13 mouse cellular contexts compared by ENCODE assay signal in genomic region chr3:89384331-89385076, GRCm38 (mm10). TPM values are rescaled to one million over a fixed set of nuclear protein-coding genes. Genes with fewer than 3 reads are reported as not detected.
DNase-seq lines count a peak whose midpoint lies in the region; ATAC-seq and TF ChIP-seq lines count a peak whose summit lies in the region.
"Had no signal": no experiment of that assay in that cellular context is flagged by ENCODE, and none has a peak within 500 bp of the region (broad histone marks: within the 10 kb centered on the region; RNA-seq: fewer than 3 reads in every experiment).

No protein-coding gene starts in this region.

- no peak for TF ChIP-seq CTCF in spleen, adult 2 months (IDR thresholded peaks at IDR 0.05; ENCODE audit: extremely low read depth, insufficient read depth, insufficient read length, insufficient replicate concordance)

- H3K4me3 ChIP-seq in hindbrain, embryonic 12.5 days, result no peak overlapping the region
- H3K4me3 ChIP-seq in hindbrain, embryonic 16.5 days (ENCODE audit: low read length), result no peak overlapping the region
- peak overlapping the region; percentile 49; the same call in 1 of the 2 replicates for H3K4me3 ChIP-seq in spleen, adult 2 months (ENCODE audit: extremely low read depth, insufficient read depth, insufficient read length)
- no peak overlapping the region for H3K4me3 ChIP-seq in intestine, embryonic 16.5 days (ENCODE audit: low read length)
- no peak overlapping the region for H3K4me3 ChIP-seq in forebrain, embryonic 11.5 days (ENCODE audit: low read depth, low read length)
- H3K4me3 ChIP-seq: heart, embryonic 15.5 days; limb, embryonic 13.5 days; neural tube, embryonic 13.5 days had no signal

- no peak overlapping the region for H3K27ac ChIP-seq in hindbrain, embryonic 12.5 days
- H3K27ac ChIP-seq in hindbrain, embryonic 16.5 days (ENCODE audit: low read depth, low read length), result no peak overlapping the region
- peak overlapping the region; percentile 69; the same call in 1 of the 2 replicates for H3K27ac ChIP-seq in spleen, adult 2 months (ENCODE audit: insufficient read depth, low read length)
- H3K27ac ChIP-seq in intestine, embryonic 16.5 days (ENCODE audit: low read length), result no peak overlapping the region; the same call in 1 of the 2 replicates
- H3K27ac ChIP-seq in forebrain, embryonic 11.5 days (ENCODE audit: low read depth, low read length), result no peak overlapping the region
- H3K27ac ChIP-seq: heart, embryonic 15.5 days; limb, embryonic 13.5 days; neural tube, embryonic 13.5 days had no signal

- no peak for DNase-seq in spleen, adult 2 months (ENCODE audit: low read depth in 1 of 2, low spot score in 2 of 2)
- no peak for DNase-seq in spleen, postnatal 36 days (ENCODE audit: low spot score in 2 of 2)
- DNase-seq in urinary bladder, postnatal 14 days (ENCODE audit: low spot score), result peak; percentile 76
- no peak for DNase-seq in forebrain, embryonic 11.5 days (ENCODE audit: low spot score)
- DNase-seq in layer of hippocampus, postnatal 10 days (ENCODE audit: low spot score in 2 of 2), result no peak
- DNase-seq: adrenal gland, adult 8-10 months; kidney, postnatal 4 days had no signal

- no peaks in the 10 kb centered on the region for H3K27me3 ChIP-seq in hindbrain, embryonic 12.5 days
- H3K27me3 ChIP-seq in hindbrain, embryonic 16.5 days (replicated peaks; ENCODE audit: control insufficient read depth, insufficient read depth, low read length), result no peaks in the 10 kb centered on the region
- no peaks in the 10 kb centered on the region for H3K27me3 ChIP-seq in spleen, adult 2 months (ENCODE audit: control insufficient read depth, insufficient read depth, low read length)
- no peaks in the 10 kb centered on the region for H3K27me3 ChIP-seq in intestine, embryonic 16.5 days (replicated peaks; ENCODE audit: control insufficient read depth, insufficient read depth, low read length)
- H3K27me3 ChIP-seq in forebrain, embryonic 11.5 days (ENCODE audit: control insufficient read depth, insufficient read depth, low read length), result no peaks in the 10 kb centered on the region
- H3K27me3 ChIP-seq: heart, embryonic 15.5 days; limb, embryonic 13.5 days had no signal

- TF ChIP-seq POLR2A in spleen, adult 2 months (IDR thresholded peaks at IDR 0.05; ENCODE audit: low read depth, low read length), result no peak

- no peaks in the 10 kb centered on the region for H3K9me3 ChIP-seq in hindbrain, embryonic 12.5 days (replicated peaks)
- no peaks in the 10 kb centered on the region for H3K9me3 ChIP-seq in hindbrain, embryonic 16.5 days (ENCODE audit: control insufficient read depth, low read length)
- H3K9me3 ChIP-seq in intestine, embryonic 16.5 days (ENCODE audit: control insufficient read depth, low read length), result no peaks in the 10 kb centered on the region
- no peaks in the 10 kb centered on the region for H3K9me3 ChIP-seq in forebrain, embryonic 11.5 days (ENCODE audit: control insufficient read depth, low read length)
- H3K9me3 ChIP-seq: heart, embryonic 15.5 days; limb, embryonic 13.5 days; neural tube, embryonic 13.5 days had no signal

- no peak for ATAC-seq in hindbrain, embryonic 12.5 days (ENCODE audit: low FRiP score)
- no peak for ATAC-seq in hindbrain, embryonic 16.5 days
- no peak for ATAC-seq in intestine, embryonic 16.5 days
- ATAC-seq in forebrain, embryonic 11.5 days (replicated peaks; ENCODE audit: low FRiP score), result no peak

- peak overlapping the region; percentile 35; the same call in 1 of the 2 replicates for H3K9ac ChIP-seq in hindbrain, embryonic 12.5 days
- H3K9ac ChIP-seq in hindbrain, embryonic 16.5 days (ENCODE audit: low read depth, low read length), result no peak overlapping the region; the same call in 1 of the 2 replicates
- 0 out of 2 replicates have a peak overlapping the region, but pooled peaks have one; percentile 22 for H3K9ac ChIP-seq in intestine, embryonic 16.5 days (ENCODE audit: low read depth, low read length)
- no peak overlapping the region; the same call in 1 of the 2 replicates for H3K9ac ChIP-seq in forebrain, embryonic 11.5 days (ENCODE audit: low read length)
- H3K9ac ChIP-seq: heart, embryonic 15.5 days; limb, embryonic 13.5 days; neural tube, embryonic 13.5 days had no signal

- H3K4me2 ChIP-seq in hindbrain, embryonic 12.5 days (replicated peaks), result no peak overlapping the region
- H3K4me2 ChIP-seq in hindbrain, embryonic 16.5 days (ENCODE audit: low read length), result no peak overlapping the region
- no peak overlapping the region for H3K4me2 ChIP-seq in intestine, embryonic 16.5 days (ENCODE audit: low read depth, low read length)
- H3K4me2 ChIP-seq in forebrain, embryonic 11.5 days (ENCODE audit: low read depth, low read length, severe bottlenecking), result no peak overlapping the region
- H3K4me2 ChIP-seq: heart, embryonic 15.5 days; limb, embryonic 13.5 days; neural tube, embryonic 13.5 days had no signal

- H3K36me3 ChIP-seq in hindbrain, embryonic 12.5 days, result no peaks in the 10 kb centered on the region
- no peaks in the 10 kb centered on the region for H3K36me3 ChIP-seq in hindbrain, embryonic 16.5 days (ENCODE audit: control insufficient read depth, insufficient read depth, low read length)
- H3K36me3 ChIP-seq in spleen, adult 2 months (ENCODE audit: control insufficient read depth, insufficient read depth, low read length), result peaks cover 15% of the 10 kb centered on the region
- peaks cover 4% of the 10 kb centered on the region; the same call in 1 of the 2 replicates for H3K36me3 ChIP-seq in intestine, embryonic 16.5 days (ENCODE audit: control insufficient read depth, insufficient read depth, low read length)
- H3K36me3 ChIP-seq in forebrain, embryonic 11.5 days (ENCODE audit: control insufficient read depth, insufficient read depth, low read length), result no peaks in the 10 kb centered on the region
- H3K36me3 ChIP-seq: limb, embryonic 13.5 days; neural tube, embryonic 13.5 days had no signal

- 0 out of 2 replicates have a peak, but pooled peaks cover 4% of the 10 kb centered on the region for H3K4me1 ChIP-seq in hindbrain, embryonic 12.5 days
- H3K4me1 ChIP-seq in hindbrain, embryonic 16.5 days (ENCODE audit: control insufficient read depth, insufficient read depth, low read depth, low read length), result peaks cover 3% of the 10 kb centered on the region; the same call in 1 of the 2 replicates
- H3K4me1 ChIP-seq in spleen, adult 2 months (ENCODE audit: control insufficient read depth, insufficient read depth, insufficient read length), result peaks cover 40% of the 10 kb centered on the region
- H3K4me1 ChIP-seq in intestine, embryonic 16.5 days (ENCODE audit: control insufficient read depth, insufficient read depth, low read length), result peaks cover 41% of the 10 kb centered on the region
- peaks cover 4% of the 10 kb centered on the region; the same call in 1 of the 2 replicates for H3K4me1 ChIP-seq in forebrain, embryonic 11.5 days (replicated peaks; ENCODE audit: control insufficient read depth, insufficient read depth, low read length)

- 74% methylated on average over 12 of the region's 12 CpGs for WGBS in hindbrain, embryonic 12.5 days
- WGBS in hindbrain, embryonic 16.5 days, result 74% methylated on average over 11 of the region's 12 CpGs
- 69% methylated on average over 12 of the region's 12 CpGs for WGBS in spleen, adult 2 months
- WGBS in intestine, embryonic 16.5 days, result 70% methylated on average over 12 of the region's 12 CpGs
- 51% methylated on average over 12 of the region's 12 CpGs for WGBS in forebrain, embryonic 11.5 days

RNA-seq across cellular contexts. Expression of gene Zbtb7b, which starts 10.1 kb away (rescaled TPM):
- 0.74 and 0.80 TPM in 2 replicates for polyA plus RNA-seq in hindbrain, embryonic 12.5 days (2016; fragmentation: Nextera tagmentation; extraction: Ambion mirVana)
- polyA plus RNA-seq in hindbrain, embryonic 16.5 days (2015; fragmentation: Nextera tagmentation; extraction: Ambion mirVana), result 0.79 and 0.88 TPM in 2 replicates
- polyA plus RNA-seq in spleen, adult 2 months (2012; rRNA removed), result 54.5 and 58.4 TPM in 2 replicates
- polyA plus RNA-seq in intestine, embryonic 16.5 days (2015; fragmentation: Nextera tagmentation; extraction: Ambion mirVana), result 10.0 and 11.3 TPM in 2 replicates
- 1.3 and 1.4 TPM in 2 replicates for polyA plus RNA-seq in forebrain, embryonic 11.5 days (2014; fragmentation: Nextera tagmentation; extraction: Ambion mirVana)
- total RNA-seq in layer of hippocampus, postnatal 10 days (2021), result 1 to 10 TPM; 6.6 to 8.7 TPM

RNA-seq across cellular contexts. Expression of gene Lenep, which starts 18.1 kb away (rescaled TPM):
- polyA plus RNA-seq in hindbrain, embryonic 12.5 days (2016; fragmentation: Nextera tagmentation; extraction: Ambion mirVana), result 1.0 and 1.5 TPM in 2 replicates
- polyA plus RNA-seq in hindbrain, embryonic 16.5 days (2015; fragmentation: Nextera tagmentation; extraction: Ambion mirVana), result 0.60 TPM in 1 of 2 replicates, not detected in the other
- 1.5 and 1.9 TPM in 2 replicates for polyA plus RNA-seq in spleen, adult 2 months (2012; rRNA removed)
- not detected in 2 replicates for polyA plus RNA-seq in intestine, embryonic 16.5 days (2015; fragmentation: Nextera tagmentation; extraction: Ambion mirVana)
- polyA plus RNA-seq in forebrain, embryonic 11.5 days (2014; fragmentation: Nextera tagmentation; extraction: Ambion mirVana), result 0.91 and 1.9 TPM in 2 replicates
- 1 to 10 TPM in 1 of 2 experiments, not detected in 1; 3.5 TPM for total RNA-seq in layer of hippocampus, postnatal 10 days (2021)
- polyA plus RNA-seq: heart, embryonic 15.5 days; limb, embryonic 13.5 days had no signal

RNA-seq across cellular contexts. Expression of gene Dcst1, which starts 19.5 kb away (rescaled TPM):
- 0.71 and 0.76 TPM in 2 replicates for polyA plus RNA-seq in hindbrain, embryonic 12.5 days (2016; fragmentation: Nextera tagmentation; extraction: Ambion mirVana)
- 0.66 and 1.1 TPM in 2 replicates for polyA plus RNA-seq in hindbrain, embryonic 16.5 days (2015; fragmentation: Nextera tagmentation; extraction: Ambion mirVana)
- polyA plus RNA-seq in spleen, adult 2 months (2012; rRNA removed), result 0.29 and 0.42 TPM in 2 replicates
- polyA plus RNA-seq in intestine, embryonic 16.5 days (2015; fragmentation: Nextera tagmentation; extraction: Ambion mirVana), result 3.5 and 5.0 TPM in 2 replicates
- polyA plus RNA-seq in forebrain, embryonic 11.5 days (2014; fragmentation: Nextera tagmentation; extraction: Ambion mirVana), result 0.08 and 0.15 TPM in 2 replicates
- under 1 TPM in 1 of 2 experiments, not detected in 1; 0.59 TPM for total RNA-seq in layer of hippocampus, postnatal 10 days (2021)

RNA-seq across cellular contexts. Expression of gene Dcst2, which starts 22.7 kb away (rescaled TPM):
- polyA plus RNA-seq in hindbrain, embryonic 12.5 days (2016; fragmentation: Nextera tagmentation; extraction: Ambion mirVana), result 0.12 and 0.29 TPM in 2 replicates
- 0.10 and 0.11 TPM in 2 replicates for polyA plus RNA-seq in hindbrain, embryonic 16.5 days (2015; fragmentation: Nextera tagmentation; extraction: Ambion mirVana)
- polyA plus RNA-seq in spleen, adult 2 months (2012; rRNA removed), result 0.15 and 0.43 TPM in 2 replicates
- 2.8 and 5.0 TPM in 2 replicates for polyA plus RNA-seq in intestine, embryonic 16.5 days (2015; fragmentation: Nextera tagmentation; extraction: Ambion mirVana)
- polyA plus RNA-seq in forebrain, embryonic 11.5 days (2014; fragmentation: Nextera tagmentation; extraction: Ambion mirVana), result 0.13 TPM in 1 of 2 replicates, not detected in the other
- under 1 TPM; 0.51 to 0.71 TPM for total RNA-seq in layer of hippocampus, postnatal 10 days (2021)
- polyA plus RNA-seq: heart, embryonic 15.5 days had no signal

RNA-seq across cellular contexts. Expression of gene Flad1, which starts 27.2 kb away (rescaled TPM):
- polyA plus RNA-seq in hindbrain, embryonic 12.5 days (2016; fragmentation: Nextera tagmentation; extraction: Ambion mirVana), result 36.1 and 36.9 TPM in 2 replicates
- polyA plus RNA-seq in hindbrain, embryonic 16.5 days (2015; fragmentation: Nextera tagmentation; extraction: Ambion mirVana), result 34.7 and 36.6 TPM in 2 replicates
- 39.1 and 43.9 TPM in 2 replicates for polyA plus RNA-seq in spleen, adult 2 months (2012; rRNA removed)
- polyA plus RNA-seq in intestine, embryonic 16.5 days (2015; fragmentation: Nextera tagmentation; extraction: Ambion mirVana), result 44.5 and 53.2 TPM in 2 replicates
- polyA plus RNA-seq in forebrain, embryonic 11.5 days (2014; fragmentation: Nextera tagmentation; extraction: Ambion mirVana), result 28.5 and 31.9 TPM in 2 replicates
- 10 to 100 TPM; 28.8 to 33.6 TPM for total RNA-seq in layer of hippocampus, postnatal 10 days (2021)

Comparison
In these comparisons a context has a peak if more than half of its experiments do, and no peak if none do; other contexts are left out.
1. H3K9ac ChIP-seq: peak in hindbrain, embryonic 12.5 days (single experiment) and intestine, embryonic 16.5 days (single experiment); none in hindbrain, embryonic 16.5 days (single experiment) and forebrain, embryonic 11.5 days (single experiment).